26 mouse cellular contexts compared by ENCODE assay signal in genomic region chr9:35351576-35351975, GRCm38 (mm10).
DNase-seq lines count a peak whose midpoint lies in the region; ATAC-seq and TF ChIP-seq lines count a peak whose summit lies in the region.
"Had no signal": no experiment of that assay in that cellular context is flagged by ENCODE, and none has a peak within 500 bp of the region (broad histone marks: within the 10 kb centered on the region; RNA-seq: fewer than 3 reads in every experiment).

No protein-coding gene starts in this region.

- TF ChIP-seq CTCF in embryonic fibroblast, embryonic 13.5 days (IDR thresholded peaks at IDR 0.05; ENCODE audit: borderline replicate concordance, insufficient read depth, low read length): no peak

- no peak overlapping the region for H3K27ac ChIP-seq in limb, embryonic 14.5 days (replicated peaks; ENCODE audit: low read depth, low read length)
- H3K27ac ChIP-seq in limb, embryonic 10.5 days: no peak overlapping the region
- peak overlapping the region; percentile 59 for H3K27ac ChIP-seq in embryonic fibroblast, embryonic 13.5 days (ENCODE audit: insufficient read depth, low read length)
- H3K27ac ChIP-seq in hindbrain, embryonic 11.5 days (ENCODE audit: low read depth, low read length): no peak overlapping the region
- H3K27ac ChIP-seq: embryonic facial prominence, embryonic 12.5 days; forebrain, embryonic 12.5 days; forebrain, embryonic 15.5 days; gastrocnemius, adult 2 months; hindbrain, embryonic 13.5 days had no signal

- no peak overlapping the region for H3K4me3 ChIP-seq in limb, embryonic 14.5 days (replicated peaks; ENCODE audit: low read length)
- no peak overlapping the region for H3K4me3 ChIP-seq in limb, embryonic 10.5 days
- H3K4me3 ChIP-seq in embryonic fibroblast, embryonic 13.5 days (ENCODE audit: insufficient read depth, low read length): no peak overlapping the region
- no peak overlapping the region for H3K4me3 ChIP-seq in hindbrain, embryonic 11.5 days (ENCODE audit: low read depth, low read length)
- H3K4me3 ChIP-seq: embryonic facial prominence, embryonic 12.5 days; erythroblast, embryonic 14.5 days; forebrain, embryonic 12.5 days; forebrain, embryonic 15.5 days; gastrocnemius, adult 2 months; hindbrain, embryonic 13.5 days had no signal

- DNase-seq in limb, embryonic 14.5 days (ENCODE audit: low spot score): peak; percentile 23
- DNase-seq in limb, embryonic 10.5 days (ENCODE audit: low spot score): no peak
- DNase-seq in NIH3T3 (ENCODE audit: low read depth): peak; percentile 75
- no peak for DNase-seq in hindbrain, embryonic 11.5 days (ENCODE audit: low spot score)
- no peak for DNase-seq in cerebellum, adult 11 months
- DNase-seq: adrenal gland, adult 2 months; adrenal gland, postnatal 25 days; cerebellum, adult 18-20 months; cerebellum, adult 9-10 months; cerebellum, postnatal 14 days; gastrocnemius, adult 2 months; gastrocnemius, postnatal 14 days; heart, adult 11 months; kidney, adult 18-20 months had no signal

- no peak for TF ChIP-seq POLR2A in limb, embryonic 14.5 days (IDR thresholded peaks at IDR 0.05; ENCODE audit: borderline replicate concordance, extremely low read depth, insufficient read depth, insufficient read length)
- TF ChIP-seq POLR2A in embryonic fibroblast, embryonic 13.5 days (IDR thresholded peaks at IDR 0.05; ENCODE audit: low read depth, low read length): no peak

- H3K36me3 ChIP-seq in limb, embryonic 14.5 days (ENCODE audit: control insufficient read depth, insufficient read depth, low read length): no peaks in the 10 kb centered on the region
- H3K36me3 ChIP-seq in limb, embryonic 10.5 days: no peaks in the 10 kb centered on the region
- no peaks in the 10 kb centered on the region for H3K36me3 ChIP-seq in hindbrain, embryonic 11.5 days (ENCODE audit: control insufficient read depth, insufficient read depth, low read length)
- H3K36me3 ChIP-seq: embryonic facial prominence, embryonic 12.5 days; forebrain, embryonic 12.5 days; forebrain, embryonic 15.5 days; G1E; hindbrain, embryonic 13.5 days had no signal

- no peak for ATAC-seq in limb, embryonic 14.5 days (ENCODE audit: low FRiP score, low read depth)
- no peak for ATAC-seq in frontal cortex, adult (ENCODE audit: low TSS enrichment)
- no peak for ATAC-seq in hindbrain, embryonic 11.5 days (ENCODE audit: low FRiP score)
- ATAC-seq: forebrain, embryonic 15.5 days; hindbrain, embryonic 16.5 days; inflammation-experienced regulatory T-cells, adult 6 months; intestine, embryonic 16.5 days had no signal

- no peaks in the 10 kb centered on the region for H3K9me3 ChIP-seq in limb, embryonic 14.5 days (ENCODE audit: control insufficient read depth, low read length)
- H3K9me3 ChIP-seq in limb, embryonic 10.5 days (replicated peaks): no peaks in the 10 kb centered on the region
- no peaks in the 10 kb centered on the region for H3K9me3 ChIP-seq in hindbrain, embryonic 11.5 days (ENCODE audit: control insufficient read depth, low read length)
- H3K9me3 ChIP-seq: embryonic facial prominence, embryonic 12.5 days; forebrain, embryonic 12.5 days; forebrain, embryonic 15.5 days; G1E; hindbrain, embryonic 13.5 days had no signal

- no peak overlapping the region for H3K4me2 ChIP-seq in limb, embryonic 14.5 days (replicated peaks; ENCODE audit: low read depth, low read length, severe bottlenecking)
- H3K4me2 ChIP-seq in hindbrain, embryonic 11.5 days (replicated peaks; ENCODE audit: low read depth, low read length): no peak overlapping the region
- H3K4me2 ChIP-seq: embryonic facial prominence, embryonic 12.5 days; forebrain, embryonic 12.5 days; forebrain, embryonic 15.5 days; heart, embryonic 11.5 days; hindbrain, embryonic 13.5 days had no signal

- no peak overlapping the region for H3K9ac ChIP-seq in limb, embryonic 14.5 days (ENCODE audit: low read depth, low read length, severe bottlenecking)
- no peak overlapping the region for H3K9ac ChIP-seq in hindbrain, embryonic 11.5 days (ENCODE audit: low read depth, low read length)
- H3K9ac ChIP-seq: embryonic facial prominence, embryonic 12.5 days; forebrain, embryonic 12.5 days; forebrain, embryonic 15.5 days; hindbrain, embryonic 13.5 days had no signal

- H3K27me3 ChIP-seq in limb, embryonic 14.5 days (ENCODE audit: control insufficient read depth, insufficient read depth, low read length): no peaks in the 10 kb centered on the region
- no peaks in the 10 kb centered on the region for H3K27me3 ChIP-seq in limb, embryonic 10.5 days (ENCODE audit: low read depth, poor library complexity, severe bottlenecking)
- no peaks in the 10 kb centered on the region for H3K27me3 ChIP-seq in hindbrain, embryonic 11.5 days (ENCODE audit: control insufficient read depth, insufficient read depth, low read length)
- H3K27me3 ChIP-seq: embryonic facial prominence, embryonic 12.5 days; forebrain, embryonic 15.5 days had no signal

- peaks cover 15% of the 10 kb centered on the region for H3K4me1 ChIP-seq in limb, embryonic 14.5 days (ENCODE audit: control insufficient read depth, insufficient read depth, low read length)
- H3K4me1 ChIP-seq in limb, embryonic 10.5 days: peaks cover 8% of the 10 kb centered on the region
- peaks cover 6% of the 10 kb centered on the region for H3K4me1 ChIP-seq in embryonic fibroblast, embryonic 13.5 days (ENCODE audit: control insufficient read depth, insufficient read depth, low read length)
- no peaks in the 10 kb centered on the region for H3K4me1 ChIP-seq in hindbrain, embryonic 11.5 days (replicated peaks; ENCODE audit: control insufficient read depth, insufficient read depth, low read length)

- WGBS in limb, embryonic 14.5 days: 41% methylated on average over 5 of the region's 5 CpGs
- 68% methylated on average over 5 of the region's 5 CpGs for WGBS in limb, embryonic 10.5 days
- WGBS in hindbrain, embryonic 11.5 days: 81% methylated on average over 5 of the region's 5 CpGs

Comparison
In these comparisons a context has a peak if more than half of its experiments do, and no peak if none do; other contexts are left out.
1. DNase-seq: peak in limb, embryonic 14.5 days (single experiment) and NIH3T3 (single experiment); none in limb, embryonic 10.5 days (single experiment), hindbrain, embryonic 11.5 days (single experiment) and cerebellum, adult 11 months (single experiment).